Mouse (Mus musculus) lung, embryonic 15.5 days (tissue): ENCODE data around the gene Spaca4. TPM values are rescaled to one million over a fixed set of nuclear protein-coding genes. Genes with fewer than 3 reads are reported as not detected.

Experiments used
- ATAC-seq: fragments of 200-750 bp; cut with Nextera tagmentation; 2 replicates; pipeline ENCODE4 v1.8.0; 2017; ENCODE audit warnings: moderate number of reproducible peaks, borderline replicate concordance; ENCODE audit not compliant: low FRiP score, low TSS enrichment; ENCODE audit errors: extremely low read depth
- H3K27ac ChIP-seq: fragments of 300-500 bp; sonication (generic); 2 replicates; pipeline ENCODE4 v1.5.1; 2015; ENCODE audit warnings: moderate library complexity, mild to moderate bottlenecking, inconsistent platforms
- H3K27me3 ChIP-seq: fragments of 300-500 bp; sonication (generic); 2 replicates; pipeline ENCODE4 v1.6.1; 2015; ENCODE audit warnings: inconsistent platforms
- H3K36me3 ChIP-seq: fragments of 300-500 bp; sonication (generic); 2 replicates; pipeline ENCODE4 v1.6.1; 2015; ENCODE audit warnings: inconsistent platforms
- H3K4me1 ChIP-seq: fragments of 300-500 bp; sonication (generic); 2 replicates; pipeline ENCODE4 v1.6.1; 2015; ENCODE audit warnings: inconsistent platforms
- H3K4me2 ChIP-seq: fragments of 300-500 bp; sonication (generic); 2 replicates; pipeline ENCODE4 v1.6.1; 2015; ENCODE audit warnings: inconsistent platforms, mild to moderate bottlenecking, moderate library complexity
- H3K4me3 ChIP-seq: fragments of 300-500 bp; sonication (generic); 2 replicates; pipeline ENCODE4 v1.5.1; 2015; ENCODE audit warnings: mild to moderate bottlenecking, inconsistent platforms
- H3K9ac ChIP-seq: fragments of 300-500 bp; sonication (generic); 2 replicates; pipeline ENCODE4 v1.6.1; 2015; ENCODE audit warnings: inconsistent platforms
- H3K9me3 ChIP-seq: fragments of 300-500 bp; sonication (generic); 2 replicates; pipeline ENCODE4 v1.6.1; 2016; ENCODE audit warnings: inconsistent platforms
- WGBS: fragments of 180-500 bp; shearing (Covaris S2); methylation state at CpG from one replicate; pipeline ENCODE4 v1.1.7; 2015; 5-methylcytosine and 5-hydroxymethylcytosine counted together
- polyA plus RNA-seq: library from polyadenylated mRNA; unstranded; fragments of >200 nt; fragmentation: Nextera tagmentation; extraction: Ambion mirVana; gene quantifications from 2 replicates; pipeline ENCODE4 v1.2.1, GENCODE M21; 2015

Spaca4 gene
- polyA plus RNA-seq, 1 experiment from 2014 or later = not detected

GRCm38 (mm10) chr7:45717918-45718297, 7.7 kb downstream of the Spaca4 start, which contains the start of gene Sphk2:
Gene Sphk2, minus strand, starts transcription at chr7:45718002.
- H3K4me2 ChIP-seq = peak within 1 kb of the TSS; percentile 86
- peak within 1 kb of the TSS; percentile 86 for H3K4me3 ChIP-seq
- no peaks in the 10 kb centered on the region for H3K9me3 ChIP-seq
- peaks cover 60% of the 10 kb centered on the region for H3K4me1 ChIP-seq
- peak within 1 kb of the TSS; percentile 88 for H3K27ac ChIP-seq
- H3K9ac ChIP-seq = peak within 1 kb of the TSS; percentile 97
- H3K27me3 ChIP-seq = no peaks in the 10 kb centered on the region
- ATAC-seq = peak; percentile 70
- peaks cover 44% of the 10 kb centered on the region for H3K36me3 ChIP-seq
- under 1% methylated on average over 41 of the region's 41 CpGs for WGBS

- Histone ChIP-seq H3K36me3 (peaks cover 46% of the 10 kb centered on the region), H3K4me3 (peak overlapping the region; percentile 86)
- 7% methylated on average over 31 of the region's 31 CpGs for WGBS
Measured at GRCm38 (mm10) chr7:45716952-45717917, 8.4 kb downstream of the Spaca4 start.

GRCm38 (mm10) chr7:45716460-45716857, 9.2 kb downstream of the Spaca4 start:
- Histone ChIP-seq H3K4me3 (peak overlapping the region; percentile 86), H3K27ac (no peak overlapping the region), H3K4me2 (peak overlapping the region; percentile 86), H3K4me1 (peaks cover 60% of the 10 kb centered on the region), H3K36me3 (peaks cover 46% of the 10 kb centered on the region), H3K9ac (0 out of 2 replicates have a peak overlapping the region, but pooled peaks have one; percentile 89), H3K9me3 (no peaks in the 10 kb centered on the region), H3K27me3 (no peaks in the 10 kb centered on the region)
- ATAC-seq = no peak
- WGBS = 87% methylated on average over 3 of the region's 3 CpGs

More at GRCm38 (mm10) chr7:45716952-45717917, 8.4 kb downstream of the Spaca4 start:
- Histone ChIP-seq H3K4me1 (peaks cover 60% of the 10 kb centered on the region), H3K27ac (peak overlapping the region; percentile 88), H3K4me2 (peak overlapping the region; percentile 86), H3K9ac (peak overlapping the region; percentile 89), H3K9me3 (no peaks in the 10 kb centered on the region), H3K27me3 (no peaks in the 10 kb centered on the region)
- peak; percentile 5; the same call in 1 of the 2 replicates for ATAC-seq

GRCm38 (mm10) chr7:45715741-45716459, 9.7 kb downstream of the Spaca4 start:
- no peaks in the 10 kb centered on the region for H3K27me3 ChIP-seq
- H3K4me3 ChIP-seq = peak overlapping the region; percentile 86
- peak overlapping the region; percentile 22; the same call in 1 of the 2 replicates for H3K9ac ChIP-seq
- H3K36me3 ChIP-seq = peaks cover 46% of the 10 kb centered on the region
- peaks cover 58% of the 10 kb centered on the region for H3K4me1 ChIP-seq
- H3K9me3 ChIP-seq = no peaks in the 10 kb centered on the region
- H3K4me2 ChIP-seq = peak overlapping the region; percentile 86
- WGBS = 76% methylated on average over 19 of the region's 19 CpGs
- no peak for ATAC-seq
- H3K27ac ChIP-seq = peak overlapping the region; percentile 29; the same call in 1 of the 2 replicates

GRCm38 (mm10) chr7:45715090-45715708, 10.4 kb downstream of the Spaca4 start, which contains the start of gene Rpl18:
Gene Rpl18, plus strand, starts transcription at chr7:45715457.
- Histone ChIP-seq H3K27ac (peak within 1 kb of the TSS; percentile 75), H3K4me1 (peaks cover 51% of the 10 kb centered on the region), H3K36me3 (peaks cover 45% of the 10 kb centered on the region), H3K9me3 (no peaks in the 10 kb centered on the region), H3K27me3 (no peaks in the 10 kb centered on the region), H3K4me3 (peak within 1 kb of the TSS; percentile 86), H3K9ac (peak within 1 kb of the TSS; percentile 76), H3K4me2 (peak within 1 kb of the TSS; percentile 86)
- WGBS = 7% methylated on average over 34 of the region's 34 CpGs
- peak; percentile 94 for ATAC-seq

- ATAC-seq = peak; percentile 44
Measured at GRCm38 (mm10) chr7:45714630-45715089, 11.0 kb downstream of the Spaca4 start.

GRCm38 (mm10) chr7:45713881-45714520, 11.6 kb downstream of the Spaca4 start:
- H3K4me2 ChIP-seq = peak overlapping the region; percentile 86
- no peak for ATAC-seq
- no peaks in the 10 kb centered on the region for H3K9me3 ChIP-seq
- H3K36me3 ChIP-seq = peaks cover 34% of the 10 kb centered on the region
- H3K4me1 ChIP-seq = peaks cover 43% of the 10 kb centered on the region
- no peaks in the 10 kb centered on the region for H3K27me3 ChIP-seq
- H3K27ac ChIP-seq = peak overlapping the region; percentile 75; the same call in 1 of the 2 replicates
- peak overlapping the region; percentile 86 for H3K4me3 ChIP-seq
- WGBS = 78% methylated on average over 6 of the region's 6 CpGs
- H3K9ac ChIP-seq = peak overlapping the region; percentile 76; the same call in 1 of the 2 replicates

More at GRCm38 (mm10) chr7:45714630-45715089, 11.0 kb downstream of the Spaca4 start:
- Histone ChIP-seq H3K36me3 (peaks cover 40% of the 10 kb centered on the region), H3K27ac (peak overlapping the region; percentile 75), H3K4me1 (peaks cover 46% of the 10 kb centered on the region), H3K4me3 (peak overlapping the region; percentile 86), H3K9ac (peak overlapping the region; percentile 76), H3K9me3 (no peaks in the 10 kb centered on the region), H3K27me3 (no peaks in the 10 kb centered on the region), H3K4me2 (peak overlapping the region; percentile 86)
- WGBS = 9% methylated on average over 14 of the region's 14 CpGs

- Histone ChIP-seq H3K9ac (no peak overlapping the region), H3K27me3 (no peaks in the 10 kb centered on the region), H3K4me1 (peaks cover 46% of the 10 kb centered on the region), H3K4me3 (no peak overlapping the region), H3K4me2 (no peak overlapping the region), H3K36me3 (peaks cover 34% of the 10 kb centered on the region), H3K9me3 (no peaks in the 10 kb centered on the region), H3K27ac (no peak overlapping the region)
- 90% methylated on average over 16 of the region's 16 CpGs for WGBS
- ATAC-seq = no peak
Measured at GRCm38 (mm10) chr7:45713396-45713795, 12.2 kb downstream of the Spaca4 start.

- peaks cover 58% of the 10 kb centered on the region for H3K4me1 ChIP-seq
- peaks cover 34% of the 10 kb centered on the region for H3K36me3 ChIP-seq
- H3K27ac ChIP-seq = no peak overlapping the region
- no peak overlapping the region for H3K9ac ChIP-seq
- no peak overlapping the region for H3K4me3 ChIP-seq
- no peaks in the 10 kb centered on the region for H3K9me3 ChIP-seq
- H3K4me2 ChIP-seq = no peak overlapping the region
- no peak for ATAC-seq
- WGBS = 82% methylated on average over 21 of the region's 21 CpGs
- H3K27me3 ChIP-seq = no peaks in the 10 kb centered on the region
Measured at GRCm38 (mm10) chr7:45712022-45712757, 13.4 kb downstream of the Spaca4 start.

GRCm38 (mm10) chr7:45711316-45712021, 14.1 kb downstream of the Spaca4 start:
- 89% methylated on average over 24 of the region's 24 CpGs for WGBS

More at GRCm38 (mm10) chr7:45711316-45712021, 14.1 kb downstream of the Spaca4 start:
- ATAC-seq = no peak
- Histone ChIP-seq H3K4me2 (no peak overlapping the region), H3K4me1 (peaks cover 57% of the 10 kb centered on the region), H3K27ac (no peak overlapping the region), H3K9me3 (no peaks in the 10 kb centered on the region), H3K36me3 (peaks cover 34% of the 10 kb centered on the region), H3K9ac (no peak overlapping the region), H3K4me3 (no peak overlapping the region), H3K27me3 (no peaks in the 10 kb centered on the region)
